Mouse (Mus musculus) thymus, adult 2 months (tissue): ENCODE measurements around the gene Gak.

Source experiments
- CTCF ChIP-seq: fragments of 200-500 bp; IDR thresholded peaks from 2 replicates; pipeline ENCODE4 v1.5.1; 2012; ENCODE audit warnings: mild to moderate bottlenecking, control low read depth, low read length, moderate library complexity, borderline replicate concordance; ENCODE audit not compliant: control insufficient read depth, poor library complexity, insufficient read depth; ENCODE audit errors: extremely low read depth
- POLR2A ChIP-seq: fragments of 200-500 bp; IDR thresholded peaks from 2 replicates; pipeline ENCODE4 v1.6.1; 2012; ENCODE audit warnings: mild to moderate bottlenecking, low read length, control low read depth, moderate library complexity; ENCODE audit not compliant: control insufficient read depth, poor library complexity, insufficient read depth; ENCODE audit errors: extremely low read depth

GRCm38 (mm10) chr5:108562483-108562882 is 67.1 kb downstream of the Gak start:
- TF ChIP-seq POLR2A (no peak), CTCF (no peak)
